Mouse (Mus musculus) heart, embryonic 16.5 days (tissue): ENCODE data around the gene Col8a1. TPM values are rescaled to one million over a fixed set of nuclear protein-coding genes. Genes with fewer than 3 reads are reported as not detected.

Source experiments
- ATAC-seq: fragments of 200-750 bp; cut with Nextera tagmentation; replicated peaks from 2 replicates; pipeline ENCODE4 v1.8.0; 2017; ENCODE audit warnings: moderate number of reproducible peaks; ENCODE audit not compliant: insufficient read depth, low FRiP score; ENCODE audit errors: extremely low read depth
- H3K27ac ChIP-seq: fragments of 300-500 bp; sonication (generic); 2 replicates; pipeline ENCODE4 v1.5.1; 2014; ENCODE audit warnings: mild to moderate bottlenecking, low read length, control low read depth, moderate library complexity
- H3K27me3 ChIP-seq: fragments of 300-500 bp; sonication (generic); 2 replicates; pipeline ENCODE4 v1.6.1; 2014; ENCODE audit warnings: low read length, mixed read lengths; ENCODE audit not compliant: control insufficient read depth, insufficient read depth
- H3K36me3 ChIP-seq: fragments of 300-500 bp; sonication (generic); 2 replicates; pipeline ENCODE4 v1.6.1; 2014; ENCODE audit not compliant: control insufficient read depth, insufficient read depth
- H3K4me1 ChIP-seq: fragments of 300-500 bp; sonication (generic); 2 replicates; pipeline ENCODE4 v1.6.1; 2014; ENCODE audit warnings: low read length, mixed read lengths; ENCODE audit not compliant: control insufficient read depth, insufficient read depth
- H3K4me2 ChIP-seq: fragments of 300-500 bp; sonication (generic); 2 replicates; pipeline ENCODE4 v1.6.1; 2014; ENCODE audit warnings: low read depth, mild to moderate bottlenecking, control low read depth, low read length
- H3K4me3 ChIP-seq: fragments of 300-500 bp; sonication (generic); 2 replicates; pipeline ENCODE4 v1.5.1; 2014; ENCODE audit warnings: mild to moderate bottlenecking, control low read depth, low read length
- H3K9ac ChIP-seq: fragments of 300-500 bp; sonication (generic); 2 replicates; pipeline ENCODE4 v1.6.1; 2014; ENCODE audit warnings: low read length, control low read depth
- H3K9me3 ChIP-seq: fragments of 300-500 bp; sonication (generic); replicated peaks from 2 replicates; pipeline ENCODE4 v1.6.1; 2016; ENCODE audit warnings: low read length; ENCODE audit not compliant: control insufficient read depth
- WGBS: fragments of 180-500 bp; shearing (Covaris S2); extraction: QIAGEN DNeasy Blood & Tissue Kit; methylation state at CpG from one replicate; pipeline ENCODE4 v1.1.7; 2014; 5-methylcytosine and 5-hydroxymethylcytosine counted together
- polyA plus RNA-seq: library from polyadenylated mRNA; unstranded; fragments of >200 nt; fragmentation: Nextera tagmentation; extraction: Ambion mirVana; gene quantifications from 2 replicates; pipeline ENCODE4 v1.2.1, GENCODE M21; 2015

Col8a1 gene
- polyA plus RNA-seq, 1 experiment from 2014 or later: 2.1 TPM

- H3K4me2 ChIP-seq: no peak overlapping the region
- no peaks in the 10 kb centered on the region for H3K36me3 ChIP-seq
- ATAC-seq: no peak
- H3K9me3 ChIP-seq: no peaks in the 10 kb centered on the region
- no peak overlapping the region for H3K9ac ChIP-seq
- peaks cover 8% of the 10 kb centered on the region for H3K4me1 ChIP-seq
- no peak overlapping the region for H3K27ac ChIP-seq
- H3K4me3 ChIP-seq: no peak overlapping the region
- WGBS: 57% methylated on average over 2 of the region's 2 CpGs
- H3K27me3 ChIP-seq: no peaks in the 10 kb centered on the region
Measured at GRCm38 (mm10) chr16:57750549-57750948, 4.0 kb downstream of the Col8a1 start.

GRCm38 (mm10) chr16:57748093-57748492 lies 6.4 kb downstream of the Col8a1 start:
- Histone ChIP-seq H3K27me3 (no peaks in the 10 kb centered on the region), H3K9me3 (no peaks in the 10 kb centered on the region), H3K4me3 (no peak overlapping the region), H3K4me2 (no peak overlapping the region), H3K27ac (no peak overlapping the region), H3K4me1 (no peaks in the 10 kb centered on the region), H3K9ac (no peak overlapping the region), H3K36me3 (no peaks in the 10 kb centered on the region)
- ATAC-seq: no peak
- 60% methylated on average over 3 of the region's 3 CpGs for WGBS

- H3K9ac ChIP-seq: no peak overlapping the region
- H3K27me3 ChIP-seq: no peaks in the 10 kb centered on the region
- no peak overlapping the region for H3K27ac ChIP-seq
- no peaks in the 10 kb centered on the region for H3K36me3 ChIP-seq
- no peak overlapping the region for H3K4me3 ChIP-seq
- no peaks in the 10 kb centered on the region for H3K4me1 ChIP-seq
- H3K4me2 ChIP-seq: no peak overlapping the region
- WGBS: 72% methylated on average over 2 of the region's 2 CpGs
- ATAC-seq: no peak
- H3K9me3 ChIP-seq: no peaks in the 10 kb centered on the region
Measured at GRCm38 (mm10) chr16:57747357-57748056, 7.0 kb downstream of the Col8a1 start.

- ATAC-seq: no peak
- Histone ChIP-seq H3K27me3 (no peaks in the 10 kb centered on the region), H3K9me3 (0 out of 2 replicates have a peak, but pooled peaks cover 3% of the 10 kb centered on the region), H3K27ac (no peak overlapping the region), H3K36me3 (no peaks in the 10 kb centered on the region), H3K4me3 (no peak overlapping the region), H3K4me2 (no peak overlapping the region), H3K4me1 (no peaks in the 10 kb centered on the region), H3K9ac (no peak overlapping the region)
- WGBS: 72% methylated on average over 3 of the region's 3 CpGs
Measured at GRCm38 (mm10) chr16:57740169-57740568, 14.4 kb downstream of the Col8a1 start.

- no peak overlapping the region for H3K4me3 ChIP-seq
- H3K4me1 ChIP-seq: no peaks in the 10 kb centered on the region
- no peak for ATAC-seq
- H3K9me3 ChIP-seq: no peaks in the 10 kb centered on the region
- H3K27ac ChIP-seq: no peak overlapping the region
- H3K4me2 ChIP-seq: no peak overlapping the region
- no peaks in the 10 kb centered on the region for H3K27me3 ChIP-seq
- no peak overlapping the region for H3K9ac ChIP-seq
- H3K36me3 ChIP-seq: no peaks in the 10 kb centered on the region
- WGBS: 87% methylated on average over 2 of the region's 2 CpGs
Measured at GRCm38 (mm10) chr16:57734942-57735341, 19.6 kb downstream of the Col8a1 start.

- no peaks in the 10 kb centered on the region for H3K4me1 ChIP-seq
- WGBS: 59% methylated on average over 1 of the region's 1 CpGs
- H3K9me3 ChIP-seq: no peaks in the 10 kb centered on the region
- no peak overlapping the region for H3K9ac ChIP-seq
- H3K4me2 ChIP-seq: no peak overlapping the region
- no peaks in the 10 kb centered on the region for H3K27me3 ChIP-seq
- no peaks in the 10 kb centered on the region for H3K36me3 ChIP-seq
- no peak overlapping the region for H3K27ac ChIP-seq
- H3K4me3 ChIP-seq: no peak overlapping the region
- no peak for ATAC-seq
Measured at GRCm38 (mm10) chr16:57733545-57733944, 21.0 kb downstream of the Col8a1 start.

GRCm38 (mm10) chr16:57733139-57733538 lies 21.4 kb downstream of the Col8a1 start:
- H3K4me2 ChIP-seq: no peak overlapping the region
- ATAC-seq: no peak
- no peaks in the 10 kb centered on the region for H3K9me3 ChIP-seq
- no peak overlapping the region for H3K27ac ChIP-seq
- no peak overlapping the region for H3K4me3 ChIP-seq
- H3K36me3 ChIP-seq: no peaks in the 10 kb centered on the region
- no peaks in the 10 kb centered on the region for H3K4me1 ChIP-seq
- WGBS: 83% methylated on average over 3 of the region's 3 CpGs
- H3K27me3 ChIP-seq: no peaks in the 10 kb centered on the region
- H3K9ac ChIP-seq: no peak overlapping the region

GRCm38 (mm10) chr16:57724978-57725377 lies 29.6 kb downstream of the Col8a1 start:
- ATAC-seq: no peak
- H3K4me1 ChIP-seq: no peaks in the 10 kb centered on the region
- H3K4me3 ChIP-seq: no peak overlapping the region
- H3K27ac ChIP-seq: no peak overlapping the region
- 36% methylated on average over 3 of the region's 3 CpGs for WGBS
- H3K9me3 ChIP-seq: peaks cover 3% of the 10 kb centered on the region; the same call in 1 of the 2 replicates
- H3K36me3 ChIP-seq: no peaks in the 10 kb centered on the region
- no peaks in the 10 kb centered on the region for H3K27me3 ChIP-seq
- H3K4me2 ChIP-seq: no peak overlapping the region
- no peak overlapping the region for H3K9ac ChIP-seq

GRCm38 (mm10) chr16:57718982-57719381 lies 35.6 kb downstream of the Col8a1 start:
- Histone ChIP-seq H3K27ac (no peak overlapping the region), H3K4me3 (no peak overlapping the region), H3K36me3 (no peaks in the 10 kb centered on the region), H3K9ac (no peak overlapping the region), H3K27me3 (no peaks in the 10 kb centered on the region), H3K9me3 (no peaks in the 10 kb centered on the region), H3K4me2 (no peak overlapping the region), H3K4me1 (no peaks in the 10 kb centered on the region)
- 77% methylated on average over 2 of the region's 2 CpGs for WGBS
- no peak for ATAC-seq
